Mouse (Mus musculus) neutrophil, adult 65 days (primary cell): ENCODE measurements around the gene Krtap1-5. TPM values are rescaled to one million over a fixed set of nuclear protein-coding genes. Genes with fewer than 3 reads are reported as not detected.

ENCODE experiments used
- total RNA-seq: library from RNA; stranded (reverse); gene quantifications from 2 replicates; pipeline ENCODE4 v1.2.4, GENCODE M21; 2023

Krtap1-5 gene
- not detected in 2 replicates for total RNA-seq

GRCm38 (mm10) chr11:99580636-99581035 lies at the start of gene Krtap1-5:
Gene Krtap1-5, minus strand, starts transcription at chr11:99581016.

DNA sequence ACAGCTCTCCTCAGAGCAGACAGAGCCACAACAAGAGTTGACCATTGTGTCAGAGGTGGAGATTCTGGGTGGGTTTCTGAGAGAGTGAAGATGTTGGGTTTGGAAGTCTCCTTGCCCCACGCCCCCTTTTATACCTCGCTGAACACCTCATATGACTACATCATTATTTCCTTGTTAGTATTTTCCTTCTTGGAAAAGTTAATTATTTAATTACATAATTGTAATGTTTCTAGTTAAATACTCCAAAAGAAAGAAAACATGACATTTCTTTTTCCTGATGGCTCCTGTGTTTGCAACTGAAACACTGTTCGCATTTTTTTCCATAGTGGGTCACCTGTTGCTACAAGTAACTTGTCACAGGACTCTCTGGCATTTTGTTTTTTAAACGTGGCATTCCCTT lies 47.3 kb upstream of the Krtap1-5 start, which contains the start of gene Krtap4-1:
Gene Krtap4-1 (minus strand): TSS at position 101 of the 400 bp plus-strand sequence.

DNA sequence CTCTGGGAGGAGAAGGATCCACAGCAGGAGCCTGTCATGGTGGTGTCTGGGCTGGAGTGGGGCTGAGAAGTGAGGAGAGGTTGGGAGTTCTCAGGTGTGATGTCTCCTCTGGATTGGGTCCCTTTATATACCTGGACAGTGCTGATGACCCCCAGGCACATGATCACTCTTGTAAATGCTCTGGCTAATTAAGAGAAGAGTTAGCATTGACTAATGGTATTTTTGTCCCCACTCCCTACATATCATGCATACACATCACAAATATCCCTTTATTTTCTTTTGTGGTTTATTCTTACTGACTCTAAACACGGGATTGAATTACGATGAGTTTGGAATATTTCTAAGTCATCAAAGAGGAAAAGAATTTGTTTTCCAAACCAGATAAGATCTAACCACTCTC lies 39.5 kb upstream of the Krtap1-5 start, which contains the start of gene Gm11562:
Gene Gm11562 (minus strand): TSS at position 101 of the 400 bp plus-strand sequence.

DNA sequence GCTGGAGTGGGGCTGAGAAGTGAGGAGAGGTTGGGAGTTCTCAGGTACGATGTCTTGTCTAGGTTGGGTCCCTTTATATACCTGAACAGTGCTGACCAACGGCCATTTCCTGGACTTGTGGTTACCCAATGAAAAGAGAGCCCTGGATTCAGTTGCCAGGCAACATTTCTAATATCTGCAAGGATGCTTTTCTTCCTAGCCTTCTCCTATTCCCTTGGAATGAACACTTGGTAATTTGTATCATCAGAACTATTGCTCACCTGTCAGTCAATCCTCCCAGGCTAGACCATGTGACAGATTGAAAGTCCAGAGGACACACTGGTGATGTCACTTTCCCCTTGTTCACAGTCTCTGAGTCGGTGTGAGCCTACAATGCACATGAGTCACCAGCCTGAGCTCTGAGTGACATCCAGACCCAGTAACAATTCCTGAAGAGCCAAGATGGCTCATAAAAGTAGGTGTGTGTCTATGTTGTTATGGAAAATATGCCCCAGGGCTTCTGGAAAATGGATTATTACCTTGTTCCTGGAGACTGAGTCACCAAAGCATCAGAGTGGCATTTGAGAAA lies 34.1 kb upstream of the Krtap1-5 start, which contains the start of gene Krtap2-4:
Gene Krtap2-4 (minus strand): TSS at position 51 of the 568 bp plus-strand sequence.

DNA sequence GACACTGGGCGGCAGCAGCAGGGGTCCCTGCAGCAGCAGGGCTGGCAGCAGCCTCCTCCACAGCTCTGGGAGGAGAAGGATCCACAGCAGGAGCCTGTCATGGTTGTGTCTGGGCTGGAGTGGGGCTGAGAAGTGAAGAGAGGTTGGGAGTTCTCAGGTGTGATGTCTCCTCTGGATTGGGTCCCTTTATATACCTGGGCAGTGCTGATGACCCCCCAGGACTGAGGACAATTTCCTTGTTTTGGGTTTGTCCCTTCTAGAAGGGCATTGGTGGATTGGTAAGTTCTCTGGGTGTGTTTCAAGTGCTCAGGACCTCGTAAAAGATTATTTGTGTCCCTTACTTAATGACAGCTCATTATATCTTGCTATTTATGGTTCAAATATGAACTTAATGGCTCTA lies 29.3 kb upstream of the Krtap1-5 start, which contains the start of gene Gm11937:
Gene Gm11937 (minus strand): TSS at position 101 of the 400 bp plus-strand sequence.

GRCm38 (mm10) chr11:99603208-99603607 lies 22.4 kb upstream of the Krtap1-5 start, which contains the start of gene Gm11938:
Gene Gm11938, minus strand, starts transcription at chr11:99603308.

GRCm38 (mm10) chr11:99597742-99598141 lies 16.9 kb upstream of the Krtap1-5 start, which contains the start of gene Krtap9-3:
Gene Krtap9-3, minus strand, starts transcription at chr11:99598105.

GRCm38 (mm10) chr11:99590981-99591380 lies 10.2 kb upstream of the Krtap1-5 start, which contains the start of gene Krtap1-3:
Gene Krtap1-3, minus strand, starts transcription at chr11:99591339.

GRCm38 (mm10) chr11:99583245-99583704 lies 2.5 kb upstream of the Krtap1-5 start, which contains the start of gene Krtap1-4:
Gene Krtap1-4, minus strand, starts transcription at chr11:99583654.

GRCm38 (mm10) chr11:99566530-99566929 lies 14.3 kb downstream of the Krtap1-5 start, which contains the start of gene Krtap3-1:
Gene Krtap3-1, minus strand, starts transcription at chr11:99566630.

GRCm38 (mm10) chr11:99559366-99559765 lies 21.4 kb downstream of the Krtap1-5 start, which contains the start of gene Gm11939:
Gene Gm11939, minus strand, starts transcription at chr11:99559466.

DNA sequence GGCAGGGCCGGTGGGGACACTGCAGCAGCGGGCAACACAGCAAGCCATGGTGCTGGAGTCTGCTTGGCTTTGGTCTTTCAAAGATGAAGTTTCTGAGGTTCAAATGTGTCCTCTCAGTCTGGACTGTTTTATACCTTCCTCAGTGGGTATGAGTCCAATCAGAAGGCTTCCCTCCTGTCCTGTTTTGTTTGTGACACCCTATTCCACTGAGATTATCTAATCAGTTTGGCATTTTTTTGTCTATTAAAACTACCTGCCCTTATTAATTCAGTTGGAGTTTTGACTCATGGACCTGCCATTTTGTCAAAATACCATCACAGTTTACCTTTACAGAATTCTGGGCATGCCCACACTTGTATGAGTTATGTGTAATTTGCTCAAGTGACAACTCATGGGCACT lies 24.1 kb downstream of the Krtap1-5 start, which contains the start of gene Krtap3-2:
Gene Krtap3-2 (minus strand): TSS at position 101 of the 400 bp plus-strand sequence.

GRCm38 (mm10) chr11:99550765-99551164 lies 30.1 kb downstream of the Krtap1-5 start, which contains the start of gene Krtap3-3:
Gene Krtap3-3, minus strand, starts transcription at chr11:99550865.

Other genes starting within 250 kb of the Krtap1-5 start
- gene Krt26, start 243.1 kb downstream of the Krtap1-5 start, total RNA-seq = not detected in 2 replicates
- not detected in 2 replicates for gene Krt27, start 229.9 kb downstream of the Krtap1-5 start, total RNA-seq
- not detected in 2 replicates for gene Krt28, start 206.1 kb downstream of the Krtap1-5 start, total RNA-seq
- gene Krt10, start 191.7 kb downstream of the Krtap1-5 start, total RNA-seq = not detected in 2 replicates
- gene Krt12, start 158.8 kb downstream of the Krtap1-5 start, total RNA-seq = not detected in 2 replicates
- not detected in 2 replicates for gene Krt20, start 142.9 kb downstream of the Krtap1-5 start, total RNA-seq
- gene Krt23, start 87.9 kb downstream of the Krtap1-5 start, total RNA-seq = not detected in 2 replicates
- not detected in 2 replicates for gene Krt39, start 59.7 kb downstream of the Krtap1-5 start, total RNA-seq
- gene Krt40, start 37.9 kb downstream of the Krtap1-5 start, total RNA-seq = not detected in 2 replicates
- gene Krtap3-3, start 30.2 kb downstream of the Krtap1-5 start, total RNA-seq = not detected in 2 replicates
- gene Krtap3-2, start 24.2 kb downstream of the Krtap1-5 start, total RNA-seq = not detected in 2 replicates
- gene Gm11939, start 21.6 kb downstream of the Krtap1-5 start, total RNA-seq = not detected in 2 replicates
- not detected in 2 replicates for gene Krtap3-1, start 14.4 kb downstream of the Krtap1-5 start, total RNA-seq
- not detected in 2 replicates for gene Krtap1-4, start 2.6 kb upstream of the Krtap1-5 start, total RNA-seq
- not detected in 2 replicates for gene Krtap1-3, start 10.3 kb upstream of the Krtap1-5 start, total RNA-seq
- not detected in 2 replicates for gene Krtap9-3, start 17.1 kb upstream of the Krtap1-5 start, total RNA-seq
- gene Gm11938, start 22.3 kb upstream of the Krtap1-5 start, total RNA-seq = not detected in 2 replicates
- gene Gm11937, start 29.2 kb upstream of the Krtap1-5 start, total RNA-seq = not detected in 2 replicates
- not detected in 2 replicates for gene Krtap2-4, start 33.8 kb upstream of the Krtap1-5 start, total RNA-seq
- not detected in 2 replicates for gene Gm11562, start 39.4 kb upstream of the Krtap1-5 start, total RNA-seq
- gene Krtap4-1, start 47.2 kb upstream of the Krtap1-5 start, total RNA-seq = not detected in 2 replicates
- not detected in 2 replicates for gene Krtap4-2, start 54.1 kb upstream of the Krtap1-5 start, total RNA-seq
- not detected in 2 replicates for gene Krtap4-7, start 63.1 kb upstream of the Krtap1-5 start, total RNA-seq
- not detected in 2 replicates for gene Gm11555, start 69.2 kb upstream of the Krtap1-5 start, total RNA-seq
- gene Gm11563, start 77.9 kb upstream of the Krtap1-5 start, total RNA-seq = not detected in 2 replicates
- gene Krtap4-6, start 84.9 kb upstream of the Krtap1-5 start, total RNA-seq = not detected in 2 replicates
- gene Gm14190, start 109.7 kb upstream of the Krtap1-5 start, total RNA-seq = not detected in 2 replicates
- gene Gm14180, start 153.3 kb upstream of the Krtap1-5 start, total RNA-seq = not detected in 2 replicates
- gene Gm11595, start 191.9 kb upstream of the Krtap1-5 start, total RNA-seq = not detected in 2 replicates
- gene Krtap4-8, start 199.7 kb upstream of the Krtap1-5 start, total RNA-seq = not detected in 2 replicates
- gene Krtap4-9, start 204.2 kb upstream of the Krtap1-5 start, total RNA-seq = not detected in 2 replicates
- gene Gm11596, start 212.5 kb upstream of the Krtap1-5 start, total RNA-seq = not detected in 2 replicates
- not detected in 2 replicates for gene Gm11569, start 217.9 kb upstream of the Krtap1-5 start, total RNA-seq
- gene Gm11554, start 223.4 kb upstream of the Krtap1-5 start, total RNA-seq = not detected in 2 replicates
- gene Krtap4-13, start 228.9 kb upstream of the Krtap1-5 start, total RNA-seq = not detected in 2 replicates
- not detected in 2 replicates for gene Gm11564, start 234.7 kb upstream of the Krtap1-5 start, total RNA-seq